Mouse (Mus musculus) midbrain, postnatal 0 days (tissue): ENCODE measurements at regions not wholly inside any gene's neighbourhood (a gene's known extent, or its start where the extent isn't known, plus 50 kb on each side); places are given as distances from the start of the nearest gene placed in this dataset.

Experiments used
- ATAC-seq: fragments of 200-750 bp; cut with Nextera tagmentation; 2 replicates; pipeline ENCODE4 v1.8.0; 2017; ENCODE audit warnings: moderate number of reproducible peaks, mild to moderate bottlenecking, moderate TSS enrichment, moderate library complexity; ENCODE audit not compliant: low FRiP score
- DNase-seq: peaks from one replicate; pipeline ENCODE4 v3.0.0-alpha.2; 2015; ENCODE audit warnings: low spot score
- H3K27ac ChIP-seq: fragments of 300-500 bp; sonication (generic); 2 replicates; pipeline ENCODE4 v1.5.1; 2014; ENCODE audit warnings: low read depth, mild to moderate bottlenecking, low read length, mixed read lengths
- H3K27me3 ChIP-seq: fragments of 300-500 bp; sonication (generic); 2 replicates; pipeline ENCODE4 v1.6.1; 2014; ENCODE audit warnings: low read length, control low read depth, mixed read lengths; ENCODE audit not compliant: insufficient read depth
- H3K36me3 ChIP-seq: fragments of 300-500 bp; sonication (generic); 2 replicates; pipeline ENCODE4 v1.6.1; 2014; ENCODE audit warnings: low read length, control low read depth, mixed read lengths; ENCODE audit not compliant: insufficient read depth
- H3K4me1 ChIP-seq: fragments of 300-500 bp; sonication (generic); 2 replicates; pipeline ENCODE4 v1.6.1; 2014; ENCODE audit warnings: mild to moderate bottlenecking, control low read depth, antibody characterized with exemption, low read length, mixed read lengths; ENCODE audit not compliant: insufficient read depth
- H3K4me2 ChIP-seq: fragments of 300-500 bp; sonication (generic); 2 replicates; pipeline ENCODE4 v1.6.1; 2014; ENCODE audit warnings: low read depth, mild to moderate bottlenecking, low read length, mixed read lengths; ENCODE audit not compliant: poor library complexity, severe bottlenecking
- H3K4me3 ChIP-seq: fragments of 300-500 bp; sonication (generic); 2 replicates; pipeline ENCODE4 v1.5.1; 2014; ENCODE audit warnings: low read depth, mild to moderate bottlenecking, low read length, moderate library complexity
- H3K9ac ChIP-seq: fragments of 300-500 bp; sonication (generic); replicated peaks from 2 replicates; pipeline ENCODE4 v1.6.1; 2014; ENCODE audit warnings: mild to moderate bottlenecking, low read length, moderate library complexity, mixed read lengths; ENCODE audit not compliant: poor library complexity, severe bottlenecking
- H3K9me3 ChIP-seq: fragments of 300-500 bp; sonication (generic); 2 replicates; pipeline ENCODE4 v1.6.1; 2016; ENCODE audit warnings: low read length, control low read depth
- CTCF ChIP-seq: IDR thresholded peaks from 2 replicates; pipeline ENCODE4 v1.5.1; 2016; ENCODE audit warnings: antibody characterized with exemption, mild to moderate bottlenecking
- WGBS: fragments of 180-500 bp; shearing (Covaris S2); extraction: QIAGEN DNeasy Blood & Tissue Kit; methylation state at CpG from one replicate; pipeline ENCODE4 v1.1.7; 2014; 5-methylcytosine and 5-hydroxymethylcytosine counted together

- Histone ChIP-seq H3K9ac (no peak overlapping the region), H3K27ac (no peak overlapping the region), H3K27me3 (no peaks in the 10 kb centered on the region), H3K36me3 (no peaks in the 10 kb centered on the region), H3K9me3 (no peaks in the 10 kb centered on the region), H3K4me3 (no peak overlapping the region), H3K4me2 (no peak overlapping the region), H3K4me1 (no peaks in the 10 kb centered on the region)
- no peak for DNase-seq
- WGBS = 55% methylated on average over 3 of the region's 3 CpGs
- no peak for TF ChIP-seq CTCF
- ATAC-seq = no peak
These were observed 254.3 kb upstream of the Smlr1 start for GRCm38 (mm10) chr10:25790363-25790821.

GRCm38 (mm10) chr10:25788660-25789059 is 252.6 kb upstream of the Smlr1 start:
- Histone ChIP-seq H3K36me3 (no peaks in the 10 kb centered on the region), H3K9me3 (no peaks in the 10 kb centered on the region), H3K4me3 (no peak overlapping the region), H3K27ac (no peak overlapping the region), H3K9ac (no peak overlapping the region), H3K4me1 (no peaks in the 10 kb centered on the region), H3K27me3 (no peaks in the 10 kb centered on the region), H3K4me2 (no peak overlapping the region)
- 78% methylated on average over 6 of the region's 6 CpGs for WGBS
- no peak for ATAC-seq
- no peak for DNase-seq
- no peak for TF ChIP-seq CTCF

DNA sequence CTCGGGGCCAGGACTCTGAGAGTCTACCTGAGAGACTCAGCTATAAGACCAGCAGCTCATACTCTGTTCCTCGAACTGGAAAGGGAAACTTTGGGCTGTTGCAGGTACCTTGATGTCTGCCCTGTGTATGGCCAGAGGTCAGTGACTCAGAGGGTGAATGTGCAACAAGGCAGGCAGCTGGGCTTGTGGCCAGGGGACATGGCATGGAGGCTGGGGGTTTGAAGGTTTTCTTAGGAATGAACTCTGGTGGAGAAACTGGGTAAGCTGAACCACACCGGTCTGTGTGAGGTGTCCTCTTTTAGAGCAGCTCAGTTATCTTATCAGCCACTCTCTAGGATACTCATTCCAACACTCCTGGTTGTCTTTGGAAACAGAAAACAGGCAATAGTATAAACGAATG is 251.9 kb upstream of the Smlr1 start:
- Histone ChIP-seq H3K4me1 (no peaks in the 10 kb centered on the region), H3K9me3 (no peaks in the 10 kb centered on the region), H3K9ac (no peak overlapping the region), H3K36me3 (no peaks in the 10 kb centered on the region), H3K4me3 (no peak overlapping the region), H3K27me3 (no peaks in the 10 kb centered on the region), H3K4me2 (no peak overlapping the region), H3K27ac (no peak overlapping the region)
- DNase-seq = no peak
- no peak for ATAC-seq
- whole genome bisulfite sequencing = 88% methylated on average over 4 of the region's 4 CpGs
- TF ChIP-seq CTCF = no peak

- Histone ChIP-seq H3K27ac (no peak overlapping the region), H3K4me1 (peaks cover 3% of the 10 kb centered on the region), H3K9me3 (no peaks in the 10 kb centered on the region), H3K36me3 (no peaks in the 10 kb centered on the region), H3K9ac (no peak overlapping the region), H3K27me3 (no peaks in the 10 kb centered on the region), H3K4me2 (no peak overlapping the region), H3K4me3 (no peak overlapping the region)
- no peak for TF ChIP-seq CTCF
- 42% methylated on average over 3 of the region's 3 CpGs for WGBS
- no peak for DNase-seq
- ATAC-seq = no peak
These were observed 247.8 kb upstream of the Smlr1 start for GRCm38 (mm10) chr10:25783861-25784260.

DNA sequence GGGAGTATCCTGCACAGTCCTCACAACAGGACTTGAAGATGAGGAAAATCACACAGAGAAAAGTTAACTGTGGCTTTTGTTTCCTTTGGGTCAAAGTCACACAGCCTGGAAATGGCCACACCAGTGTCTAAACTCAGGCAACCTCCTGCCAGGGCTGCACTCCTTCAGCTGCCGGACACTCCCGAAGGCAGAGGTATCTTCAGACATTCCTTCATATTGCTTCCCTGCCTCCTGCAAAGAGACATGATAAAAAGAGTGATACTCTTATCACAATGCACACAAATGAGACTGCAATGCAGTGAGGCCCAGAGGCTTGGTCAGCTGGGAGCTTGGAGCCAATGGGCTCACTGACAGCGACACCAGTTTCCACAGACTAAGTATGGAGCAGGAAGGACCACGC is 243.4 kb upstream of the Smlr1 start:
- no peaks in the 10 kb centered on the region for H3K27me3 ChIP-seq
- no peak overlapping the region for H3K4me2 ChIP-seq
- H3K9me3 ChIP-seq = no peaks in the 10 kb centered on the region
- ATAC-seq = no peak
- DNase-seq = no peak
- WGBS = 98% methylated on average over 4 of the region's 4 CpGs
- no peak overlapping the region for H3K4me3 ChIP-seq
- no peak for TF ChIP-seq CTCF
- H3K4me1 ChIP-seq = peaks cover 3% of the 10 kb centered on the region
- no peak overlapping the region for H3K27ac ChIP-seq
- no peak overlapping the region for H3K9ac ChIP-seq
- H3K36me3 ChIP-seq = no peaks in the 10 kb centered on the region

- no peak overlapping the region for H3K4me3 ChIP-seq
- DNase-seq (no peak), ATAC-seq (no peak)
- H3K27ac ChIP-seq = no peak overlapping the region
- H3K4me1 ChIP-seq = peaks cover 3% of the 10 kb centered on the region
- H3K4me2 ChIP-seq = no peak overlapping the region
- H3K9me3 ChIP-seq = no peaks in the 10 kb centered on the region
- H3K9ac ChIP-seq = no peak overlapping the region
- no peaks in the 10 kb centered on the region for H3K36me3 ChIP-seq
- TF ChIP-seq CTCF = no peak
- no peaks in the 10 kb centered on the region for H3K27me3 ChIP-seq
- 88% methylated on average over 2 of the region's 2 CpGs for WGBS
These were observed 241.7 kb upstream of the Smlr1 start for GRCm38 (mm10) chr10:25777717-25778116.

GRCm38 (mm10) chr10:25776697-25777096 is 240.6 kb upstream of the Smlr1 start:
- DNase-seq = peak; percentile 15
- no peak for TF ChIP-seq CTCF
- Histone ChIP-seq H3K4me3 (no peak overlapping the region), H3K4me1 (peaks cover 3% of the 10 kb centered on the region), H3K9me3 (no peaks in the 10 kb centered on the region), H3K9ac (no peak overlapping the region), H3K27ac (no peak overlapping the region), H3K27me3 (no peaks in the 10 kb centered on the region), H3K4me2 (no peak overlapping the region), H3K36me3 (no peaks in the 10 kb centered on the region)
- ATAC-seq = no peak
- WGBS = 55% methylated on average over 11 of the region's 11 CpGs
